Mouse (Mus musculus): ENCODE results near the gene Efcab6. TPM values are rescaled to one million over a fixed set of nuclear protein-coding genes. Genes with fewer than 3 reads are reported as not detected.
A peak's percentile ranks its signal among the peaks of the same experiment; 100 is the strongest.

Efcab6 gene
- polyA plus RNA-seq, 1 experiment, result 2.2 TPM

- no peak overlapping the region for H3K4me3 ChIP-seq (replicated peaks; ENCODE audit: extremely low read depth, low read depth, low read length)
- TF ChIP-seq CTCF (IDR thresholded peaks at IDR 0.05; ENCODE audit: insufficient read depth, low read length) (no peak), POLR2A (IDR thresholded peaks at IDR 0.05; ENCODE audit: borderline replicate concordance, extremely low read depth, low read depth, low read length) (no peak)
- WGBS, result 72% methylated on average over 8 of the region's 8 CpGs
- no peak for DNase-seq
- no peaks in the 10 kb centered on the region for H3K4me1 ChIP-seq (ENCODE audit: control insufficient read depth, insufficient read depth, low read length)
These were observed 39.5 kb downstream of the Efcab6 start for GRCm38 (mm10) chr15:84025651-84026050.

DNA sequence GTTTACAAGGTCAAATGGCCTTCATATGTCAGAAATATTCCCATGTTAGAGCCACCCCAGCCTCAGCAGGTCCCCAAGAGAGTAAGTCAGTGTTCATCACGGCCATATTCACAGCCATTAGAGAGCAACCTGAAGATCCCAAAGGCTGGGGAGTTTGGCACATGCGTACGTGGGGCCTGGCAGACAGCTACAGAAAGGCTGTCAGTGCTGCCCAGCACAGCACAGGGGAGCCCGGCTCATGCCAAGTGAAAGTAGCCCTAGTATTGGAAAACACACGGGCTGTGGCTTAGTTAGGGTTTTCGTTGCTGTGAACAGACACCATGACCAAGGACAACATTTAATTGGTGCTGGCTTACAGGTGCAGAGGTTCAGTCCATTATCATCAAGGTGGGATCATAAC lies 40.3 kb downstream of the Efcab6 start:
- TF ChIP-seq CTCF (IDR thresholded peaks at IDR 0.05; ENCODE audit: insufficient read depth, low read length) (no peak), POLR2A (IDR thresholded peaks at IDR 0.05; ENCODE audit: borderline replicate concordance, extremely low read depth, low read depth, low read length) (no peak)
- WGBS, result 79% methylated on average over 6 of the region's 6 CpGs
- H3K4me1 ChIP-seq (ENCODE audit: control insufficient read depth, insufficient read depth, low read length), result no peaks in the 10 kb centered on the region
- no peak overlapping the region for H3K4me3 ChIP-seq (replicated peaks; ENCODE audit: extremely low read depth, low read depth, low read length)
- DNase-seq, result no peak

DNA sequence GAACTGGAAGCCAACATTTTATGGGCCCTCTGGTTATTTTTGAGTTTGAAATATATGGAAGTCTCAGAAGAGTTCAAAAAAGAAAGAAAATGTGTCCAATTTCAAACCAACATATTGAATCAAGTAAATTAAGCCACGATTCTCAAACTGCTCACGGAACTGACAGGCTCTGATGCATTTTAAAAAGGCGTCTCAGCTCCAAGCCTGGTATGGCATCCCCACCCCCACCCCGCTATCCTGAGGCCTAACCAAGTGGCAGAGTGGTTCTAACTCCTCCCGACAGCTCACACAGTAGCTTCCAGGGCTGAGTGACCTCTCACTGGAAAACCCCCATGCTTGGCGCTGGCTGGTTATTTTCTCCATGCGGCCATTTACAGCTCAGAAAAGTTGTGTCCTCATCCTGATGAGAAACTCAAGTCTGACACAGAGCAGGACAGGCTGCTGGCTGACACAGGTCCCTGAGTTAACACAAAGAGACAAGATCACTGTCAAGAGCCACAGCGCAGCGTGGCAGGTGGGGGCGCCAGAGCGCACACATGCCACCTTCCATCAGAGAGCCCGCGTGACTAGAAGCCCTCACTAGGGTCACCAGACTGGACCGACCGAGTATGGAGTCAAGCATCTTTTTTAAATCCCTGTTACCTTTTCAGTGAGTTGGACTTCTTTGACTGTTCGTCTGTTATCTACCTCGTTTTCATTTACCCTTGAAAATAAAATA lies 55.7 kb downstream of the Efcab6 start:
- WGBS, result 59% methylated on average over 17 of the region's 17 CpGs
- no peaks in the 10 kb centered on the region for H3K4me1 ChIP-seq (ENCODE audit: control insufficient read depth, insufficient read depth, low read length)
- no peak for TF ChIP-seq CTCF (IDR thresholded peaks at IDR 0.05; ENCODE audit: insufficient read depth, low read length)
- TF ChIP-seq POLR2A (IDR thresholded peaks at IDR 0.05; ENCODE audit: borderline replicate concordance, extremely low read depth, low read depth, low read length), result no peak

GRCm38 (mm10) chr15:84004306-84004705 lies 60.9 kb downstream of the Efcab6 start:
- WGBS, result 81% methylated on average over 14 of the region's 14 CpGs
- TF ChIP-seq POLR2A (IDR thresholded peaks at IDR 0.05; ENCODE audit: borderline replicate concordance, extremely low read depth, low read depth, low read length), result no peak
- no peak for DNase-seq
- Histone ChIP-seq H3K4me3 (replicated peaks; ENCODE audit: extremely low read depth, low read depth, low read length) (no peak overlapping the region), H3K4me1 (ENCODE audit: control insufficient read depth, insufficient read depth, low read length) (no peaks in the 10 kb centered on the region)

More for the DNA sequence above, 55.7 kb downstream of the Efcab6 start:
- no peak for DNase-seq
- H3K4me3 ChIP-seq (replicated peaks; ENCODE audit: extremely low read depth, low read depth, low read length), result no peak overlapping the region

DNA sequence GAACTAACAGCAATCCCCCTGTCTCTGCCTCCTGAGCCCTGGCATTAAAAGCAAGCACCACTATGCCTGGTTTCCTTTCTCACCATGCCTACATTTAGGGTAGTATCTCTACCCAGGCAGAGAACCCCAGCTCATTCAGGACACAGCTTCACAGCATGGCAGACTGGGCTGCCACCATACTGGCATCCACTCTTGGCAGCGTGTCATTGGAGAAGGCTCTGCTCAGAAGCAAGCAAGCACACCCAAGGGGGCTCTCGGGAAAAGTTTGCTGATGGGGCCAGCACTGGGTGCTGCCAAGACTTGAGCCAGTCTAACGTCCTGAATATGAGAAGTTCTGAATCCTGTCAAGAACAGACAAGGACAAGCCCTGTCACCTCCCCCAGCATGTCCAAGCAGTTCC lies 66.1 kb downstream of the Efcab6 start:
- 57% methylated on average over 3 of the region's 3 CpGs for WGBS
- H3K4me3 ChIP-seq (replicated peaks; ENCODE audit: extremely low read depth, low read depth, low read length), result no peak overlapping the region
- no peak for DNase-seq
- H3K4me1 ChIP-seq (ENCODE audit: control insufficient read depth, insufficient read depth, low read length), result no peaks in the 10 kb centered on the region
- TF ChIP-seq CTCF (IDR thresholded peaks at IDR 0.05; ENCODE audit: insufficient read depth, low read length) (no peak), POLR2A (IDR thresholded peaks at IDR 0.05; ENCODE audit: borderline replicate concordance, extremely low read depth, low read depth, low read length) (no peak)

DNA sequence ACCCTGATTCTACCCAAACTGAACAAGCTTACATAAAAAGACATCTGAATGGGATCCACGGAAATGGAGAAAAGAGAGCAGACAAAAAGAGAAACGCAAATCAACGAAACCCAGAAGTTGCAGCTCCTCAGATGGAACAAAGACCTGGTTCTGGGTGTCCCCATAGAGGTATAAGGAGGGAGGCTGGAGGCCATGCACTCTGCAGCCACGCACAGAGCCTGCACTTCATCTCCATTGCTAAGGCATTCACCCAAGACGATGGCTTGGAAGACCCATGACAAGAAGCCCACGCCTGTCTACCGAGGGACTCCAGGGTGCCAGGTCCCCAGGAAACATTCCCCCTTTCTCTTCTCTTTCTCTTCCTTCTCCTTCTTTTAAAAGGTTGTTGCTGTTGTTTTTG lies 66.6 kb downstream of the Efcab6 start:
- no peak for DNase-seq
- Histone ChIP-seq H3K4me3 (replicated peaks; ENCODE audit: extremely low read depth, low read depth, low read length) (no peak overlapping the region), H3K4me1 (ENCODE audit: control insufficient read depth, insufficient read depth, low read length) (no peaks in the 10 kb centered on the region)
- TF ChIP-seq CTCF (IDR thresholded peaks at IDR 0.05; ENCODE audit: insufficient read depth, low read length) (no peak), POLR2A (IDR thresholded peaks at IDR 0.05; ENCODE audit: borderline replicate concordance, extremely low read depth, low read depth, low read length) (no peak)
- 50% methylated on average over 7 of the region's 7 CpGs for WGBS

- no peaks in the 10 kb centered on the region for H3K4me1 ChIP-seq (ENCODE audit: control insufficient read depth, insufficient read depth, low read length)
- no peak for DNase-seq
- TF ChIP-seq POLR2A (IDR thresholded peaks at IDR 0.05; ENCODE audit: borderline replicate concordance, extremely low read depth, low read depth, low read length) (no peak), CTCF (IDR thresholded peaks at IDR 0.05; ENCODE audit: insufficient read depth, low read length) (no peak)
- H3K4me3 ChIP-seq (replicated peaks; ENCODE audit: extremely low read depth, low read depth, low read length), result no peak overlapping the region
- WGBS, result 16% methylated on average over 19 of the region's 19 CpGs
These were observed 67.1 kb downstream of the Efcab6 start for GRCm38 (mm10) chr15:83998115-83998514.

- no peak for TF ChIP-seq POLR2A (IDR thresholded peaks at IDR 0.05; ENCODE audit: borderline replicate concordance, extremely low read depth, low read depth, low read length)
- TF ChIP-seq CTCF (IDR thresholded peaks at IDR 0.05; ENCODE audit: insufficient read depth, low read length), result peak; percentile 35; the same call in 1 of the 2 replicates
- Histone ChIP-seq H3K4me3 (replicated peaks; ENCODE audit: extremely low read depth, low read depth, low read length) (no peak overlapping the region), H3K4me1 (ENCODE audit: control insufficient read depth, insufficient read depth, low read length) (no peaks in the 10 kb centered on the region; the same call in 1 of the 2 replicates)
- WGBS, result 32% methylated on average over 4 of the region's 4 CpGs
- no peak for DNase-seq
These were observed 67.6 kb downstream of the Efcab6 start for GRCm38 (mm10) chr15:83997550-83997949.

DNA sequence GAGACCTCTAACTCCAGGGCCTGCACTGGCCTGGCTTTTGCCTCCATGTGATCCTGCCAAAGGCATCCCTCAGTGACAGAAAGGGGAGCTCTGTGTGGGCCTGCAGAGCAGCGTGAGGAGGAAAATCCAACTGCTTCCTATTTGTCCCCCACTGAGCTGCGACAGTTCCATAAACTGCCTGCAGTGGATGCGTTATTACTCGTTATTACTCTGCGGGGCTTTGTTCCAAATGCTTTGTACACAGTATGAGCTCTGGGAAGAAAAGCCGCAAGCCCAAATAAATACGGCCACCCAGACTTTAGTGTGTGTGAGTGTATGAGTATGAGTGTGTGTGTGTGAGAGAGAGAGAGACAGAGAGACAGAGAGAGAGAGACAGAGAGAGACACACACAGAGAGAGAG lies 68.3 kb downstream of the Efcab6 start:
- Histone ChIP-seq H3K4me1 (ENCODE audit: control insufficient read depth, insufficient read depth, low read length) (no peaks in the 10 kb centered on the region; the same call in 1 of the 2 replicates), H3K4me3 (replicated peaks; ENCODE audit: extremely low read depth, low read depth, low read length) (no peak overlapping the region)
- no peak for TF ChIP-seq POLR2A (IDR thresholded peaks at IDR 0.05; ENCODE audit: borderline replicate concordance, extremely low read depth, low read depth, low read length)
- no peak for TF ChIP-seq CTCF (IDR thresholded peaks at IDR 0.05; ENCODE audit: insufficient read depth, low read length)
- 65% methylated on average over 7 of the region's 7 CpGs for WGBS
- DNase-seq, result no peak

DNA sequence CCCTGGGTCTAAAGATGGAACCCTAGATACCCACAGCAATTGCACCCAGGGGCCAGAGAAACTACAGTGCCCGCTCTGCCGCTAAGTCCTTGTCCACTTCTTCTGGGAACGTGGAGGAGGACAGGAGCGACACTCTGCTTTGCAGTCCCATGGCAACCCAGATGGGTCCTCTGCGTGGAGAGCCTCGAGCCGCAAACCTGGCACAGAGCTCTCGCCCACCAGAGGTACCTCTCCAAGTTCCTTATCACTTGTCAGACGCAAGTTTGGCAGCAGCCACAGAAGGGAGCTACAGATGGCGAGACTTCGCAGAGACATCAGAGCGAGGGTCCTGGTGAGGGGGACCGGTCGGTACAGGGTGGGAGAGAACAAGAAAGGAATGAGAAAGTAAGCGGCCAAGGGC lies 73.0 kb downstream of the Efcab6 start:
- no peak for DNase-seq
- TF ChIP-seq POLR2A (IDR thresholded peaks at IDR 0.05; ENCODE audit: borderline replicate concordance, extremely low read depth, low read depth, low read length), result no peak
- TF ChIP-seq CTCF (IDR thresholded peaks at IDR 0.05; ENCODE audit: insufficient read depth, low read length), result no peak
- no peak overlapping the region for H3K4me3 ChIP-seq (replicated peaks; ENCODE audit: extremely low read depth, low read depth, low read length)
- WGBS, result 73% methylated on average over 15 of the region's 15 CpGs
- H3K4me1 ChIP-seq (ENCODE audit: control insufficient read depth, insufficient read depth, low read length), result no peaks in the 10 kb centered on the region; the same call in 1 of the 2 replicates
